Mouse (Mus musculus) intestine, postnatal 0 days (tissue): ENCODE measurements around the gene P4ha1. TPM values are rescaled to one million over a fixed set of nuclear protein-coding genes. Genes with fewer than 3 reads are reported as not detected.
A peak's percentile ranks its signal among the peaks of the same experiment; 100 is the strongest.
"Not testable (repeated sequence)": the region's sequence is repeated elsewhere in the genome, so short reads cannot be mapped to it uniquely, and the experiment has no call there.

ENCODE experiments used
- ATAC-seq: fragments of 200-750 bp; cut with Nextera tagmentation; 2 replicates; pipeline ENCODE4 v1.8.0; 2017; ENCODE audit warnings: mild to moderate bottlenecking, moderate TSS enrichment, moderate library complexity
- H3K27ac ChIP-seq: fragments of 300-500 bp; sonication (generic); 2 replicates; pipeline ENCODE4 v1.5.1; 2014; ENCODE audit warnings: mild to moderate bottlenecking, low read depth, low read length, moderate library complexity
- H3K27me3 ChIP-seq: fragments of 300-500 bp; sonication (generic); replicated peaks from 2 replicates; pipeline ENCODE4 v1.6.1; 2014; ENCODE audit warnings: low read length, mixed read lengths; ENCODE audit not compliant: control insufficient read depth, insufficient read depth
- H3K36me3 ChIP-seq: fragments of 300-500 bp; sonication (generic); 2 replicates; pipeline ENCODE4 v1.6.1; 2014; ENCODE audit warnings: mild to moderate bottlenecking, moderate library complexity; ENCODE audit not compliant: control insufficient read depth, insufficient read depth
- H3K4me1 ChIP-seq: fragments of 300-500 bp; sonication (generic); replicated peaks from 2 replicates; pipeline ENCODE4 v1.6.1; 2014; ENCODE audit warnings: antibody characterized with exemption, low read length, mixed read lengths; ENCODE audit not compliant: control insufficient read depth, insufficient read depth
- H3K4me2 ChIP-seq: fragments of 300-500 bp; sonication (generic); replicated peaks from 2 replicates; pipeline ENCODE4 v1.6.1; 2014; ENCODE audit warnings: low read depth, mild to moderate bottlenecking, moderate library complexity
- H3K4me3 ChIP-seq: fragments of 300-500 bp; sonication (generic); 2 replicates; pipeline ENCODE4 v1.5.1; 2014; ENCODE audit warnings: low read depth, low read length
- H3K9ac ChIP-seq: fragments of 300-500 bp; sonication (generic); 2 replicates; pipeline ENCODE4 v1.6.1; 2014; ENCODE audit warnings: mild to moderate bottlenecking, low read depth, low read length
- H3K9me3 ChIP-seq: fragments of 300-500 bp; sonication (generic); 2 replicates; pipeline ENCODE4 v1.6.1; 2016; ENCODE audit warnings: mixed run types; ENCODE audit not compliant: control insufficient read depth
- CTCF ChIP-seq: sonication (generic); IDR thresholded peaks from 2 replicates; pipeline ENCODE4 v1.5.1; 2016; ENCODE audit warnings: low read depth, mild to moderate bottlenecking, control low read depth, antibody characterized with exemption, moderate library complexity
- WGBS: fragments of 180-500 bp; shearing (Covaris S2); extraction: QIAGEN DNeasy Blood & Tissue Kit; methylation state at CpG from one replicate; pipeline ENCODE4 v1.1.7; 2014; 5-methylcytosine and 5-hydroxymethylcytosine counted together
- polyA plus RNA-seq: library from polyadenylated mRNA; unstranded; fragments of >200 nt; fragmentation: Nextera tagmentation; extraction: Ambion mirVana; gene quantifications from 2 replicates; pipeline ENCODE4 v1.2.1, GENCODE M21; 2015

Gene P4ha1
- polyA plus RNA-seq, 1 experiment from 2014 or later: 8.7 TPM

GRCm38 (mm10) chr10:59391907-59392306 lies 68.8 kb downstream of the P4ha1 start:
- Histone ChIP-seq H3K27ac (no peak overlapping the region), H3K27me3 (no peaks in the 10 kb centered on the region), H3K4me1 (no peaks in the 10 kb centered on the region), H3K4me2 (no peak overlapping the region), H3K9me3 (peaks cover 5% of the 10 kb centered on the region; the same call in 1 of the 2 replicates), H3K9ac (no peak overlapping the region), H3K36me3 (no peaks in the 10 kb centered on the region), H3K4me3 (no peak overlapping the region)
- no peak for ATAC-seq
- WGBS: 20% methylated on average over 4 of the region's 4 CpGs
- TF ChIP-seq CTCF: no peak

DNA sequence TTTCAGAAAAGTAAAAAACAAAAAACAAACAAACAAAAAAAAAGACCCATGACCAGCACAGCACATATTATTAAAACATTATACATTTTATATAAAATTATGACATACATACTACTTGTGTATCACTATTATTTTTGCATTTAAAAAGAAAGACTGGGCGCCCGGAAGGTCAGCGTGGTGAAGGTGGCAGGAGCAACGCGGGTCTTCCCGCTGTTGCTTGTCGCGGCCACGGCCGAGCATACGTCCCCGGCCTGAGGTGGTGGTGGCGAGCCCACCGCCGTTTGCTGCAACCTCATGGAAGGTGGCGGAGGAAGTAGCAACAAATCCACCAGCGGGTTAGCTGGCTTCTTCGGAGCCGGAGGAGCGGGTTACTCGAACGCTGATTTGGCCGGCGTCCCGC lies 72.4 kb downstream of the P4ha1 start, which contains the start of gene Gm10273:
Gene Gm10273, plus strand, starts transcription at position 172 of the 400 bp plus-strand sequence.
- H3K27me3 ChIP-seq, H3K27ac ChIP-seq, H3K9ac ChIP-seq, H3K4me2 ChIP-seq, H3K9me3 ChIP-seq, H3K4me3 ChIP-seq, H3K4me1 ChIP-seq, H3K36me3 ChIP-seq, ATAC-seq: not testable (repeated sequence)
- 93% methylated on average over 11 of the region's 25 CpGs for WGBS

DNA sequence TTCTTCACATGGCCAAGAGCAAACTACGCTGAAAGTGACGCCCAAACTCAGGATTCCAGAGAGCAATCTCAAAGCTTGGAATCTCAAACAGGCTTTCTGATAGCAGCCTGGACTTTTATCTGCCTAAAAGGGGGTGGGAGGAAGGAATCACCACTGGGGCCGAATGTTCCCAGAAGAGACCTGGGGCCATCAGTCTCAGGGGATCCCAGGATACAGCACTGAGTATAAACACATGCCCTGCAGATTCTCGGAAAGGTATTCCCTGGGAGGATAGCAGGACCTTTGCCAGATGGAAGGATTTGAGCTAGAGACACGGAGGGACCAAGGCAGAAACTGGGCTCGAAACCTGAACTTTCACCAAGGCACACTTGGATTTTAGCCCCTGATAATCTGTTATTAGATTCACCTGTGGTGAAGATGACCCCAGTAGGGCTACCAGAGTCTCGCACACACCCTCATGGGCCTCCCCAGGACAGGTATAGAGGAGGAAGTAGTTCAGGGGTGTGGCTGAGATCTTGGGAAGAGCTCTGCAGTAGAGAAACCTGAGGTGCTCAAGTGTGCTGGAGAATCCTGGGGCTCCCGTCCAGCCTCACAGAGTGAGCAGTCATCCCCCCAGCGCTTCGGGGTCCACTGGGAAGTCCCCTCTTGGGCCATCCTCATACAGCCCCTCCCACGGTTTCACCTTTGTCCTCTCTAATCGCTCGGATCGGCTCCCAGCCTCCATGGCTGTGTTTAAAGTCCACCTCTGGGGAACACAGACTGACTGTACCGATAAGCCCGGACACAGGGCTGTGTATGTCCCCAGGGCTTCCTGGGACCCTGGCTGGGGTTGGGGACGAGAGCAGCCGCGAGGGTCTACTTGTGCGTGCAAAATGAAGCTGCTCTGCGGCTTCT lies 80.0 kb downstream of the P4ha1 start, which contains the start of gene Pla2g12b:
Gene Pla2g12b, plus strand, starts transcription at position 762 of the 894 bp plus-strand sequence.
- Histone ChIP-seq H3K27ac (peak within 1 kb of the TSS; percentile 90), H3K9ac (peak within 1 kb of the TSS; percentile 64), H3K27me3 (no peaks in the 10 kb centered on the region), H3K4me1 (no peaks in the 10 kb centered on the region), H3K9me3 (no peaks in the 10 kb centered on the region), H3K36me3 (no peaks in the 10 kb centered on the region), H3K4me3 (peak within 1 kb of the TSS; percentile 43), H3K4me2 (peak within 1 kb of the TSS; percentile 64)
- WGBS: 29% methylated on average over 21 of the region's 21 CpGs
- no peak for TF ChIP-seq CTCF
- ATAC-seq: peak; percentile 93

- H3K9ac ChIP-seq: peak overlapping the region; percentile 64
- WGBS: 42% methylated on average over 10 of the region's 10 CpGs
- H3K4me1 ChIP-seq: no peaks in the 10 kb centered on the region
- ATAC-seq: peak; percentile 52
- H3K36me3 ChIP-seq: no peaks in the 10 kb centered on the region
- peak overlapping the region; percentile 64 for H3K4me2 ChIP-seq
- no peaks in the 10 kb centered on the region for H3K9me3 ChIP-seq
- no peaks in the 10 kb centered on the region for H3K27me3 ChIP-seq
- TF ChIP-seq CTCF: no peak
- H3K27ac ChIP-seq: peak overlapping the region; percentile 90
- peak overlapping the region; percentile 43 for H3K4me3 ChIP-seq
These were observed 80.7 kb downstream of the P4ha1 start for GRCm38 (mm10) chr10:59403793-59404149.

- H3K4me1 ChIP-seq: no peaks in the 10 kb centered on the region
- H3K4me2 ChIP-seq: no peak overlapping the region
- H3K27ac ChIP-seq: no peak overlapping the region
- ATAC-seq: no peak
- H3K27me3 ChIP-seq: no peaks in the 10 kb centered on the region
- TF ChIP-seq CTCF: no peak
- H3K36me3 ChIP-seq: no peaks in the 10 kb centered on the region
- H3K9me3 ChIP-seq: no peaks in the 10 kb centered on the region
- no peak overlapping the region for H3K9ac ChIP-seq
- no peak overlapping the region for H3K4me3 ChIP-seq
- WGBS: 51% methylated on average over 6 of the region's 6 CpGs
These were observed 85.4 kb downstream of the P4ha1 start for GRCm38 (mm10) chr10:59408499-59408898.

GRCm38 (mm10) chr10:59410264-59410663 lies 87.2 kb downstream of the P4ha1 start:
- ATAC-seq: no peak
- Histone ChIP-seq H3K27ac (no peak overlapping the region), H3K4me3 (no peak overlapping the region), H3K4me2 (no peak overlapping the region), H3K36me3 (no peaks in the 10 kb centered on the region), H3K4me1 (no peaks in the 10 kb centered on the region), H3K9me3 (no peaks in the 10 kb centered on the region), H3K9ac (no peak overlapping the region), H3K27me3 (no peaks in the 10 kb centered on the region)
- WGBS: 78% methylated on average over 12 of the region's 12 CpGs
- no peak for TF ChIP-seq CTCF
